8 mouse cellular contexts compared by ENCODE assay signal in the genomic region with DNA sequence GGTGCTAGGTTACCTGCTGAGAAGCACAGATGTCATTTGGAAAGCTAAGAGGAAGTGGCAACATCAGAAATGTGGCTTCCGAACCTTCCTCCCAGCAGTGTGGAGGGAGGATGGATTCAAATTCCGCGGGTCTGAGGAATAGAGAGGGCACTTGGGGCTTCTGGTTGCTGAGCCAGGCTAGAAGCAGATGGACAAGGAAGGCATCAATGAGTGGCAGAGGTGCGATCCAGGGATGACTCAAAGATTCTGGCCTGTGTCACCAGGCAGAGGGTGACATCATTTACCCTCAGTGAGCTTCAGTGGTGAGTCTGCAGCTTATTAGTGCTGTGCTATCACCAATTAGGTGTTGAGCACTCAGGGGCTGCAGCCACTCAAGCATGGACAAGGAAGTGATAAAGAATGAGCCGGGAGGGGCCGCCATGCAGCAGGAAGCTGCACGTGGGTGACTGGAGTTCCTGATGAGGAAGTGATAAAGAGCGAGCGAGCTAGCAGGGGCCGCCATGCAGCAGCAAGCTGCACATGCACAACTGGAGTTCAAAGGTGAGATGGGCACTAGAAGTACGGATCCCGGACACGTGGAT. TPM values are rescaled to one million over a fixed set of nuclear protein-coding genes. Genes with fewer than 3 reads are reported as not detected.
A peak's percentile ranks its signal among the peaks of the same experiment; 100 is the strongest.
DNase-seq lines count a peak whose midpoint lies in the region; ATAC-seq and TF ChIP-seq lines count a peak whose summit lies in the region.

No protein-coding gene starts in this region.

- no peaks in the 10 kb centered on the region for H3K9me3 ChIP-seq in G1E (replicated peaks)
- H3K9me3 ChIP-seq in heart, embryonic 15.5 days (replicated peaks): no peaks in the 10 kb centered on the region
- no peaks in the 10 kb centered on the region for H3K9me3 ChIP-seq in forebrain, embryonic 13.5 days (replicated peaks)

- H3K27me3 ChIP-seq in G1E (ENCODE audit: insufficient read depth, low read length): no peaks in the 10 kb centered on the region
- H3K27me3 ChIP-seq in heart, embryonic 15.5 days: no peaks in the 10 kb centered on the region
- no peaks in the 10 kb centered on the region for H3K27me3 ChIP-seq in forebrain, embryonic 13.5 days

- peak; percentile 20 for DNase-seq in embryo, embryonic 10 days (ENCODE audit: low spot score)
- no peak for DNase-seq in embryo, embryonic 10.5 days (ENCODE audit: low spot score)
- peak; percentile 43 for DNase-seq in G1E (ENCODE audit: low spot score)
- DNase-seq in left cerebral cortex, adult 11 months (ENCODE audit: low spot score): no peak
- DNase-seq in urinary bladder, adult 18-20 months (ENCODE audit: low spot score in 2 of 2): no peak

- H3K4me3 ChIP-seq in G1E (ENCODE audit: low read depth, low read length): peak overlapping the region; percentile 56; the same call in 1 of the 2 replicates
- no peak overlapping the region for H3K4me3 ChIP-seq in heart, embryonic 15.5 days
- H3K4me3 ChIP-seq in forebrain, embryonic 13.5 days: no peak overlapping the region

- 26% methylated on average over 13 of the region's 13 CpGs for whole genome bisulfite sequencing in heart, embryonic 15.5 days
- 73% methylated on average over 13 of the region's 13 CpGs for WGBS in forebrain, embryonic 13.5 days

- H3K9ac ChIP-seq in heart, embryonic 15.5 days: no peak overlapping the region
- H3K9ac ChIP-seq in forebrain, embryonic 13.5 days: no peak overlapping the region

- H3K4me1 ChIP-seq in G1E (ENCODE audit: insufficient read depth, low read depth, low read length): peaks cover 84% of the 10 kb centered on the region
- H3K4me1 ChIP-seq in heart, embryonic 15.5 days (replicated peaks): peaks cover 32% of the 10 kb centered on the region
- H3K4me1 ChIP-seq in forebrain, embryonic 13.5 days: peaks cover 11% of the 10 kb centered on the region

- H3K27ac ChIP-seq in heart, embryonic 15.5 days: no peak overlapping the region
- no peak overlapping the region for H3K27ac ChIP-seq in forebrain, embryonic 13.5 days

- peak; percentile 82 for ATAC-seq in G1E (ENCODE audit: extremely low read depth, insufficient number of reproducible peaks, low FRiP score, poor library complexity, severe bottlenecking)
- peak; percentile 43 for ATAC-seq in heart, embryonic 15.5 days (replicated peaks; ENCODE audit: insufficient number of reproducible peaks, insufficient read depth, low FRiP score, low read depth)
- peak; percentile 72 for ATAC-seq in neutrophil, adult 5-6 weeks (ENCODE audit: extremely low read depth, insufficient number of reproducible peaks, low FRiP score, poor library complexity, severe bottlenecking)
- no peak for ATAC-seq in forebrain, embryonic 13.5 days

- H3K36me3 ChIP-seq in G1E (replicated peaks): peaks cover 26% of the 10 kb centered on the region
- H3K36me3 ChIP-seq in heart, embryonic 15.5 days: no peaks in the 10 kb centered on the region
- no peaks in the 10 kb centered on the region for H3K36me3 ChIP-seq in forebrain, embryonic 13.5 days (ENCODE audit: poor library complexity, severe bottlenecking)

- no peak overlapping the region for H3K4me2 ChIP-seq in heart, embryonic 15.5 days
- no peak overlapping the region for H3K4me2 ChIP-seq in forebrain, embryonic 13.5 days

- no peak for TF ChIP-seq CTCF in G1E (IDR thresholded peaks at IDR 0.05; ENCODE audit: low read depth, low read length)

RNA-seq across cellular contexts. Expression of a gene that starts 42.8 kb away (rescaled TPM):
- total RNA-seq in G1E (2014; fragmentation: Nextera tagmentation) (55.5 and 59.7 TPM in 2 replicates), G1E (2017) (41.1 and 46.7 TPM in 2 replicates)
- polyA plus RNA-seq in G1E (2012): 26.7 and 28.0 TPM in 2 replicates
- polyA plus RNA-seq in heart, embryonic 15.5 days (2015; fragmentation: Nextera tagmentation; extraction: Ambion mirVana): 21.1 and 22.2 TPM in 2 replicates
- 60.4 and 73.9 TPM in 2 replicates for total RNA-seq in neutrophil, adult 5-6 weeks (2017)
- polyA plus RNA-seq in forebrain, embryonic 13.5 days (2015; fragmentation: Nextera tagmentation; extraction: Ambion mirVana): 5.7 and 6.7 TPM in 2 replicates

Comparison
In these comparisons a context has a peak if more than half of its experiments do, and no peak if none do; other contexts are left out.
1. DNase-seq: peak in embryo, embryonic 10 days (single experiment) and G1E (single experiment); none in embryo, embryonic 10.5 days (single experiment), left cerebral cortex, adult 11 months (single experiment) and urinary bladder, adult 18-20 months (0 of 2).